Mouse (Mus musculus): Measurements from ENCODE around the gene Ptpre. TPM values are rescaled to one million over a fixed set of nuclear protein-coding genes. Genes with fewer than 3 reads are reported as not detected.

Ptpre gene
- polyA plus RNA-seq, 1 experiment from 2014 or later, result 3.1 TPM

GRCm38 (mm10) chr7:135508602-135509001 is 28.7 kb upstream of the Ptpre start:
- ATAC-seq (replicated peaks; ENCODE audit: extremely low read depth, insufficient read depth, low FRiP score), result no peak
- H3K27ac ChIP-seq (ENCODE audit: low read length), result no peak overlapping the region
- no peak overlapping the region for H3K4me3 ChIP-seq (ENCODE audit: low read length)
- 74% methylated on average over 4 of the region's 4 CpGs for WGBS
- H3K9ac ChIP-seq (ENCODE audit: low read length), result no peak overlapping the region
- no peaks in the 10 kb centered on the region for H3K9me3 ChIP-seq (replicated peaks; ENCODE audit: control insufficient read depth, low read length)
- no peak overlapping the region for H3K4me2 ChIP-seq (ENCODE audit: low read depth, low read length)
- no peaks in the 10 kb centered on the region for H3K36me3 ChIP-seq (ENCODE audit: control insufficient read depth, insufficient read depth)
- no peaks in the 10 kb centered on the region for H3K27me3 ChIP-seq (ENCODE audit: control insufficient read depth, insufficient read depth, low read length)
- H3K4me1 ChIP-seq (ENCODE audit: control insufficient read depth, insufficient read depth, low read length), result no peaks in the 10 kb centered on the region

GRCm38 (mm10) chr7:135509272-135509671 is 28.0 kb upstream of the Ptpre start:
- no peak overlapping the region for H3K4me3 ChIP-seq (ENCODE audit: low read length)
- no peak overlapping the region for H3K4me2 ChIP-seq (ENCODE audit: low read depth, low read length)
- H3K27me3 ChIP-seq (ENCODE audit: control insufficient read depth, insufficient read depth, low read length), result no peaks in the 10 kb centered on the region
- 76% methylated on average over 3 of the region's 3 CpGs for WGBS
- no peak overlapping the region for H3K27ac ChIP-seq (ENCODE audit: low read length)
- H3K4me1 ChIP-seq (ENCODE audit: control insufficient read depth, insufficient read depth, low read length), result no peaks in the 10 kb centered on the region
- ATAC-seq (replicated peaks; ENCODE audit: extremely low read depth, insufficient read depth, low FRiP score), result no peak
- H3K9ac ChIP-seq (ENCODE audit: low read length), result no peak overlapping the region
- H3K36me3 ChIP-seq (ENCODE audit: control insufficient read depth, insufficient read depth), result no peaks in the 10 kb centered on the region
- no peaks in the 10 kb centered on the region for H3K9me3 ChIP-seq (replicated peaks; ENCODE audit: control insufficient read depth, low read length)

GRCm38 (mm10) chr7:135510431-135510830 is 26.9 kb upstream of the Ptpre start:
- Histone ChIP-seq H3K27ac (ENCODE audit: low read length) (no peak overlapping the region), H3K4me3 (ENCODE audit: low read length) (no peak overlapping the region), H3K27me3 (ENCODE audit: control insufficient read depth, insufficient read depth, low read length) (no peaks in the 10 kb centered on the region), H3K9me3 (replicated peaks; ENCODE audit: control insufficient read depth, low read length) (no peaks in the 10 kb centered on the region), H3K9ac (ENCODE audit: low read length) (no peak overlapping the region), H3K4me1 (ENCODE audit: control insufficient read depth, insufficient read depth, low read length) (no peaks in the 10 kb centered on the region), H3K36me3 (ENCODE audit: control insufficient read depth, insufficient read depth) (no peaks in the 10 kb centered on the region), H3K4me2 (ENCODE audit: low read depth, low read length) (no peak overlapping the region)
- WGBS, result 80% methylated on average over 5 of the region's 5 CpGs
- no peak for ATAC-seq (replicated peaks; ENCODE audit: extremely low read depth, insufficient read depth, low FRiP score)

DNA sequence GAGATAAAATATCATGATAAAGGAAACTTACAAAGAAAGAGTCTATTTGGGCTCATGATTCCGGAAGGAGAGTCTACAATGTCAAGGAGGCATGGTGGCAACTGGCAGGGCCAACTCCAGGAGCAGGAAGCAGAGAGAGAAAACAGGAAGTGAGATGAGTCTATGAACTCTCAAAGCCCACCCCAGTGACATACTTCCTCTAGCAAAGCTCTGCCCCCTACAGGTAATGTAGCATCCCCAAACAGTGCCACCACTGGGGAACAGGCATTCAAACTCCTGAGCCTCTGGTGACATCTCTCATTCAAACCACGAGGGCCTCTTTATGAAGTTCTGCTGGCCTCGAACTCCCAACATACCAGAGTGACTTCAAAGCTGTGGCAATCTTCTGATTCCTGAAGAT is 25.6 kb upstream of the Ptpre start:
- Histone ChIP-seq H3K9ac (ENCODE audit: low read length) (no peak overlapping the region), H3K27me3 (ENCODE audit: control insufficient read depth, insufficient read depth, low read length) (no peaks in the 10 kb centered on the region), H3K4me3 (ENCODE audit: low read length) (no peak overlapping the region), H3K27ac (ENCODE audit: low read length) (no peak overlapping the region), H3K4me1 (ENCODE audit: control insufficient read depth, insufficient read depth, low read length) (no peaks in the 10 kb centered on the region), H3K4me2 (ENCODE audit: low read depth, low read length) (no peak overlapping the region), H3K36me3 (ENCODE audit: control insufficient read depth, insufficient read depth) (no peaks in the 10 kb centered on the region), H3K9me3 (replicated peaks; ENCODE audit: control insufficient read depth, low read length) (no peaks in the 10 kb centered on the region)
- 70% methylated on average over 3 of the region's 3 CpGs for WGBS
- no peak for ATAC-seq (replicated peaks; ENCODE audit: extremely low read depth, insufficient read depth, low FRiP score)

- H3K9ac ChIP-seq (ENCODE audit: low read length), result no peak overlapping the region
- WGBS, result 48% methylated on average over 4 of the region's 4 CpGs
Measured at GRCm38 (mm10) chr7:135517191-135517590, 20.1 kb upstream of the Ptpre start.

DNA sequence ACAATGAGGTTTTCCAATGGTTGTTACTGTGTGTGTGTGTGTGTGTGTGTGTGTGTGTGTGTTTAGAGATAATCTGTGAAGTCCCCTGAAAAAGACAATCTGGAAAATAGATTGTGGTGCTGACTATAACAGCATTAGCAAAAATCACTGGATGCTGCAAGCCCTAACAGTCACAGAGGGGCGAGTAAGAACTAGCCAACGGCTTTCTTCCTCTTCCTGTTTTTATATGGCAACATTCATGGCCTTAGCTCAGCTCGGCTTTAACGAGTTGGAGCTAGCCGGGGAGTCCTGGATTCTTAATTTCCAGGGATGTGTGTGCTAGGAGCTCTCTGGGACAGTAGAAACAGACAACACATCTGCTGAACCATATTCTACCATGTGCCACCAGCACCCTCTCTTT is 17.0 kb upstream of the Ptpre start:
- 55% methylated on average over 5 of the region's 5 CpGs for WGBS
- no peaks in the 10 kb centered on the region for H3K27me3 ChIP-seq (ENCODE audit: control insufficient read depth, insufficient read depth, low read length)
- no peaks in the 10 kb centered on the region for H3K36me3 ChIP-seq (ENCODE audit: control insufficient read depth, insufficient read depth)
- no peaks in the 10 kb centered on the region for H3K4me1 ChIP-seq (ENCODE audit: control insufficient read depth, insufficient read depth, low read length)
- no peak overlapping the region for H3K4me2 ChIP-seq (ENCODE audit: low read depth, low read length)
- no peak overlapping the region for H3K27ac ChIP-seq (ENCODE audit: low read length)
- no peak overlapping the region for H3K4me3 ChIP-seq (ENCODE audit: low read length)
- H3K9me3 ChIP-seq (replicated peaks; ENCODE audit: control insufficient read depth, low read length), result no peaks in the 10 kb centered on the region
- no peak overlapping the region for H3K9ac ChIP-seq (ENCODE audit: low read length)
- ATAC-seq (replicated peaks; ENCODE audit: extremely low read depth, insufficient read depth, low FRiP score), result no peak

More at GRCm38 (mm10) chr7:135517191-135517590, 20.1 kb upstream of the Ptpre start:
- Histone ChIP-seq H3K4me1 (ENCODE audit: control insufficient read depth, insufficient read depth, low read length) (no peaks in the 10 kb centered on the region), H3K27ac (ENCODE audit: low read length) (no peak overlapping the region), H3K4me2 (ENCODE audit: low read depth, low read length) (no peak overlapping the region), H3K9me3 (replicated peaks; ENCODE audit: control insufficient read depth, low read length) (no peaks in the 10 kb centered on the region), H3K36me3 (ENCODE audit: control insufficient read depth, insufficient read depth) (no peaks in the 10 kb centered on the region), H3K27me3 (ENCODE audit: control insufficient read depth, insufficient read depth, low read length) (no peaks in the 10 kb centered on the region), H3K4me3 (ENCODE audit: low read length) (no peak overlapping the region)
- ATAC-seq (replicated peaks; ENCODE audit: extremely low read depth, insufficient read depth, low FRiP score), result no peak

DNA sequence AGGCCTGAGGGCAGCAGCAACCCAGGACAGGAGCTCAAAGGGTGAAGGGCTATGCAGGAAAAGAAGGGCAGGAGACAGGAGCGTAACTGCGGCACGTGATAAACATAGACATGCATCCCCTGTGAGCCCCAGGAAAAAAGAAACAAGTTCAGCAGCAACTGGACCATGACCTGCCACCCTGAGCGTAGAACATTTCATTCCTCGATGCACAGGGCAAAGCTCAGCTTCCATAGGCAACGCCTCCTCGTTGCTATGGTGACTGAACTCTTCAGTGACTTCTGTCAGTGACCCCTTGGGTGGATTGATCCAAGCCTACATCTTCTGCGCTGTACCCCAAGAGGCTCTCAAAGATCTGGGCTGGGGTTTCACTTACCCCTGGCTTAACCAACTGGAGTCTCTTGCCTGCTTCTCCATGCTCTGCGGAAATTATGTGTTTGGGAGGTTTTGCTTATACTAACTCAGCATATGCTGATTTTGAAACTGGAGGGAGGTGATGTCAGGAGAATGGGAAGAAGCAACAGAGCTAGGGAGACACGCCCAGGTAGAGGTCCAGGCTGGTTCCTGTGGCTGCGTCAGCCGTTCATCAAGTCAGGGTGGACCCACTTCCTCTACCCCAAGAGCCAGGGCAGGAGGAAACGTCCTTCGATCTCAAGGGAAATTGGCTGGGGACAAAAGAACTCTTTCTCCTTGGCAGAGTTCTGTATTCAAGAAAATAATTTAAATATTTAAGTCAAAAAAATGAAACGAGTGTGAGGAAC is 15.3 kb upstream of the Ptpre start:
- Histone ChIP-seq H3K36me3 (ENCODE audit: control insufficient read depth, insufficient read depth) (no peaks in the 10 kb centered on the region), H3K9ac (ENCODE audit: low read length) (no peak overlapping the region), H3K4me1 (ENCODE audit: control insufficient read depth, insufficient read depth, low read length) (no peaks in the 10 kb centered on the region), H3K9me3 (replicated peaks; ENCODE audit: control insufficient read depth, low read length) (no peaks in the 10 kb centered on the region), H3K4me2 (ENCODE audit: low read depth, low read length) (no peak overlapping the region), H3K27me3 (ENCODE audit: control insufficient read depth, insufficient read depth, low read length) (no peaks in the 10 kb centered on the region), H3K4me3 (ENCODE audit: low read length) (no peak overlapping the region), H3K27ac (ENCODE audit: low read length) (no peak overlapping the region)
- WGBS, result 73% methylated on average over 15 of the region's 15 CpGs
- ATAC-seq (replicated peaks; ENCODE audit: extremely low read depth, insufficient read depth, low FRiP score), result no peak

DNA sequence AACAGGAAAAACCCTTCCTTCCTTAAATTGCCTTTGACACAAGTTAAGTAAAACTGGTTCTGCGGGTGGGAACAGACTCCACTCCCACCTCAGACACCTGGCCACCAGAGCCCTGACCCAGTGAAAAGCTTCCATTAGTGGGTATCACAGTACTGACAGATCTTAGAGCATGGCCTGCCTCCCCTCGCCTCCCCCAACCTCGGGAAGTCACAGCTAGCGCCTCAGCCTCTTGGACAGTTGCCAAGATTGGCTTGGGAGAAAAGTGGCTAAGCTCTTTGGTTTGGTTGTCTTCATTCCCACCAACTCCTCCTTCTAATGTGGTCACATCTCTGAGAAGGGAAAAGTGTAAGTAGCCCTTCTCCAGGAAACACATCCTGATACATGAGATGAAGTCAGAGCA is 13.3 kb upstream of the Ptpre start:
- Histone ChIP-seq H3K9ac (ENCODE audit: low read length) (no peak overlapping the region), H3K4me3 (ENCODE audit: low read length) (no peak overlapping the region), H3K4me2 (ENCODE audit: low read depth, low read length) (no peak overlapping the region), H3K4me1 (ENCODE audit: control insufficient read depth, insufficient read depth, low read length) (no peaks in the 10 kb centered on the region), H3K27ac (ENCODE audit: low read length) (no peak overlapping the region), H3K9me3 (replicated peaks; ENCODE audit: control insufficient read depth, low read length) (no peaks in the 10 kb centered on the region), H3K36me3 (ENCODE audit: control insufficient read depth, insufficient read depth) (no peaks in the 10 kb centered on the region), H3K27me3 (ENCODE audit: control insufficient read depth, insufficient read depth, low read length) (no peaks in the 10 kb centered on the region)
- ATAC-seq (replicated peaks; ENCODE audit: extremely low read depth, insufficient read depth, low FRiP score), result no peak
- WGBS, result 25% methylated on average over 4 of the region's 4 CpGs

DNA sequence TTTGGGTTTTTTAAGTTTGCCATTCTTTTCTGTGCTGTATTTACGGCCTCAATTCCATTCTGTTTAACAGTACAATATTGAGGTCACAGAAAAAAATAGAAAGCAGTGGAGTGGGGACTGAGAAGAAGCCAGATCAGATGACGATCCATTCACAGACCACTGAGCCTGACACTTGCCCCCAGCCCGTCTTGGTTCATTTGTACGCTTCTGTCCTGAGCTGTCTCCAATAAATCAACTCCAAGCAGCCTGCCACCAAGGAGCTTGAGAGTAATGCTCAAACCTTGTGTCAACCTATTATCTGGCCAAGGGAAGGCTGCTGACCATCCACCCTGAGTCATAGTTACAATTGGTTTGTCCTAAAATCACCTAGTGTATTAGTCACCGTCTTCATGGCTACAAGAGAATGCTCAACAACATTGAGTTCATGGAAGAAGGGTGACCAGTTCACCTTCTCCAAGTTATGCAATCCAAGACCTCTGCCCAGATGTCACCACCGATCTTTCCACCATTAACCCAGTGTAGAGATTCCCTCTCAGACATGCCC is 12.8 kb upstream of the Ptpre start:
- H3K36me3 ChIP-seq (ENCODE audit: control insufficient read depth, insufficient read depth), result no peaks in the 10 kb centered on the region
- no peaks in the 10 kb centered on the region for H3K27me3 ChIP-seq (ENCODE audit: control insufficient read depth, insufficient read depth, low read length)
- no peak overlapping the region for H3K4me2 ChIP-seq (ENCODE audit: low read depth, low read length)
- ATAC-seq (replicated peaks; ENCODE audit: extremely low read depth, insufficient read depth, low FRiP score), result no peak
- no peak overlapping the region for H3K9ac ChIP-seq (ENCODE audit: low read length)
- 80% methylated on average over 6 of the region's 6 CpGs for WGBS
- no peak overlapping the region for H3K4me3 ChIP-seq (ENCODE audit: low read length)
- H3K9me3 ChIP-seq (replicated peaks; ENCODE audit: control insufficient read depth, low read length), result no peaks in the 10 kb centered on the region
- no peak overlapping the region for H3K27ac ChIP-seq (ENCODE audit: low read length)
- H3K4me1 ChIP-seq (ENCODE audit: control insufficient read depth, insufficient read depth, low read length), result no peaks in the 10 kb centered on the region

Data from heart, embryonic 16.5 days (tissue).